Mouse (Mus musculus) naive thymus-derived CD4-positive, alpha-beta T cell, adult 2 months (primary cell): ENCODE measurements around the gene Ago4.
"Not testable (repeated sequence)": the region's sequence is repeated elsewhere in the genome, so short reads cannot be mapped to it uniquely, and the experiment has no call there.

Experiments used
- DNase-seq: peaks from one replicate; pipeline ENCODE4 v3.0.0-alpha.2; 2011; ENCODE audit warnings: low read depth

Ago4 gene

DNA sequence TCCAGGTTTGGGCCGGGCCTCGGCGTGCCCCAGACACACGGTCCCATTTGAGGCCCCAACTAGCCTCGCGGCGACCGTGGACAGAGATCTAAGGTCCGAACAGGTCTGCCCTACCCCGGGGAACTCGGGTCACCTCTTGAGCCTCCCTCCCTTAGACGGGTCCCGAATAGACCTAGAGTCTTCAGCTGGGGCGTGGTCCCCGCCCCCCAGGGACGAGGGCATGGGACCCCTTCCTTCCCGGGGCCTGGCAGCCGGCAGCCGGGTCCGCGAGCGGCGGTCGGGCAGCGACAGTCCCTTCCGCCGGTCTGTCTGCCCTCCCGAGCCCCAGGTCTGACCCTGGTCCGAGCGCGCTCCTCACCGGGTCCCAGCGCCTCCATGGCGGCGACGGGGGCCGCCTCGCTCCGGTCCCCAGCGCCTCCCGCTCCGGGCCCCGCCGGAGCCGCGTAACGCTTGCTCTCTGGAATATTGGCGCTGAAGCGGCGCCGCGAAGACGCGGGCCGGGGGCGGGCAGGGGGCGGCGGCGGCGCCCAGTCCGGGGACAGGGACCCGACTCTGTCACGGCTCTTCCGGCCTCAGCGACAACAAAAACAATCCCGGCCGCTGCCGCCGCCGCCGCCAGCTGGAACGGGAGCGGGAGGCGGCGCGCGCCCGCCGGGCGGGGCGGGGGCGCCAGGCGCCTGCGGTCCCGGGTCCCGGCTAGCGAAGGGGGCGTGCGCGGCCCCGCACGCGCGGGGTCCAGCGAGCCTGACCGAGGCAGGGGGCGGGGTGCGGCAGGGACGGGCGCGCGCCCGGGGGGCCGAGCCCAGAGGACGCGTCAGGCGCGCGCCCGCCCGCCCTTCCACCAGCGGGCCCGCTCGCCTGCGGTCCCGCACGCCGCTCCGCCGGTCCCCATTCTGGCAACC, at the start of gene Ago4:
Gene Ago4, minus strand, starts transcription at position 646 of the 902 bp plus-strand sequence.
- DNase-seq: no peak

DNA sequence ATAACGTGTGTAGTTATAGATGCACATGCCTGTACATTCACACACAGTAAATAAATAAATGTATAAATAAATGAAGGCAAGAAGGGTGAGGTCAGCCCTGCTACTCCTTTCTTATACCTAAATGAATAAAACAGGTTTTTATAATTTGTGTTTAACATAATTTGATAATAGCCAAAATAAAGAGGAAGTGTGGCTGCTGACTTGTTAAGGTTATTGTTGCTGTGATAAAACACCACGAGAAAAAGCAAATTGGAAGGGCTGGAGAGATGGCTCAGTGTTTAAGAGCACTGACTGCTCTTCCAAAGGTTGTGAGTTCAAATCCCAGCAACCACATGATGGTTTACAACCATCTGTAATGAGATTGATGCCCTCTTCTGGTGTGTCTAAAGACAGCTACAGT, 45.8 kb upstream of the Ago4 start:
- no peak for DNase-seq

DNA sequence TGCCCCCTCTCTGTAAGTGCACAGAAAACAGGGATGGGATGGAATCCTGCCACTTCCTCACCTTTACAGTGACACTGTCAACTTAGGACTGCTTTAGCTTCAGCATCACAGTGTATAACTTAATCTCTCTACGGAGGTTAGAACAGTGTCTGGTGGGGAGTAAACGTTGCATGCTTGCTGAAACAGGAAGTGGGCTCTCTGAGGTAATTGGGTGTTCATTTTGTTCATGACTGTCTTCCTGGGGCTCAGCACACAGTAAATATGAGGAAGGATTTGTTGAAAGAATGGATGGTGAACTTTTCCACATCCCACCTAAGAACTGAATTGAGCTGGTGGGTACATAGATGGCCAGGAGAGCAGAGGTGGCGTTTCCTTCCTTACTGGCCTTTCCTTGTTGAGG, 44.6 kb upstream of the Ago4 start:
- DNase-seq: no peak

DNA sequence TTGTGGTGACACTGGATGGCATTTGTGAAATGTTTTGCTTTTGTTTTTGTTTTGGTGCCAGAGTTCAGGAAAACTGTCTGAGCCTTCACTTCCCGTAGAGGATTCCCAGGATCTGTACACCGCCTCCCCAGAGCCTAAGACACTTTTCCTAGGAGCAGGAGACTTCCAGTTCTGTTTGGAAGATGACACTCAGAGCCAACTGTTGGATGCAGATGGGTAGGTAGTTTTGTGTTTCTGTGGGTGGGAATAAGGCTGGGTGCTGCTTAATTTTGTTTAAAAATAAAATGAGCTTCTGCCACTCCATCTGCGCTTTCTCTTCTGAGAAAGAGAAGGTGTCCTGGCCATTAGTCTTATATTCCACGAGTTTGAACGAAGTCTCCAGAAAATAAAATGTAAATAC, 43.0 kb upstream of the Ago4 start:
- no peak for DNase-seq

DNA sequence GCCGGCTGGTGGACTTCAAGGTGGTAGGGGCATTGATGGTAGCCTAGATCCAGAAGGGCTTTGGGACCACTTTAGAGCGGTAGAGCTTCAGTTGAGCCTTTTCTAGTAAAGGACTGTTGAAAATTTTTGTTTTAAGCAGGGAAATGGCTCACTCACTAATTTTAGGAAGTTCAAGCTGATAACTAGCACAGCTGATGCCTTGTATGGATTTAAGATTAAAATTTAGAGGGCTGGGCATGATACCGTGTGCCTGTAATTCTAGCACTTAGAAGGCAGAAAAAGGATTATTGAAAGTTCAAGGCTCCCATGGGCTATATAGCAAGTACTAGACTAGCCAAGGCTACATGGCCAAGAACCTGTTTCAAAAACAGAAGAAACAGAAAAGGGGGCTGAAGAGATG, 36.5 kb upstream of the Ago4 start:
- no peak for DNase-seq

DNA sequence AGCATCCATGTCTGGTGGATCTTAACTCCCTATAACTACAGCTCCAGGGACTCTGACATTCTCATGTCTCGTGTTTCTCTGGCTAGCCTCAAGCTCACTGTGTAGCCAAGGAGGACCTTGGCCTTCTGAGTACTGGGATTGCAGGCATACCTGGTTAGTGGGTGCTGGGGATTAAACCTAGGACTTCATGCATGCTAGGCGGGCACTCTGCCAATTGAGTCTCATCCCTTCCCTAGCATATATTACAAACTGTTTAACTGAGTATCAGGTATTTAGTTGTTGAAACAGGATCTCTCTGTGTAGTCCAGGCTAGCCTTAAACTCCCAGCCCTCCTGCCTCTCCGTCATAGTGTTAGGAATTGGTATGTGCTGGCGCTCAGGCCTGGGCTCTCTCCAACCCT, 34.0 kb upstream of the Ago4 start:
- DNase-seq: no peak

DNA sequence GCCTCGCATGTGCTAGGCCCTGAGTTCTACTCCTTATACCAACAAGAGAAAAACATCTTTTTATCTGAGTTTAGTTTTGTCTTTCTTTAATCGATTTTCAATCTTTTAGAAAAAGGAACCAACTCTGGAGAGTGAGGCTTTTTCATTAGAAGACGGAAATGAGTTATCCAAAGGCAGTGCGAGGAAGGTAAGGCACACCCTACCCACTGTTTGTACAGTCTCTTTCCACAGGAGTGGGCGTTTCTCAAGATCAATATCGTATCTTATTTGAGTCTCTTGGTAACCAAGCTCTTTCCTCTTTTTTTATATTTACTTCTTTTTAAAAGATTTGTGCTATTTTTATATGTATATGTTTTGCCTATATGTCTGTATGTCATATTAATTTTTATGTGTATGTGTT, 30.5 kb upstream of the Ago4 start:
- no peak for DNase-seq

DNA sequence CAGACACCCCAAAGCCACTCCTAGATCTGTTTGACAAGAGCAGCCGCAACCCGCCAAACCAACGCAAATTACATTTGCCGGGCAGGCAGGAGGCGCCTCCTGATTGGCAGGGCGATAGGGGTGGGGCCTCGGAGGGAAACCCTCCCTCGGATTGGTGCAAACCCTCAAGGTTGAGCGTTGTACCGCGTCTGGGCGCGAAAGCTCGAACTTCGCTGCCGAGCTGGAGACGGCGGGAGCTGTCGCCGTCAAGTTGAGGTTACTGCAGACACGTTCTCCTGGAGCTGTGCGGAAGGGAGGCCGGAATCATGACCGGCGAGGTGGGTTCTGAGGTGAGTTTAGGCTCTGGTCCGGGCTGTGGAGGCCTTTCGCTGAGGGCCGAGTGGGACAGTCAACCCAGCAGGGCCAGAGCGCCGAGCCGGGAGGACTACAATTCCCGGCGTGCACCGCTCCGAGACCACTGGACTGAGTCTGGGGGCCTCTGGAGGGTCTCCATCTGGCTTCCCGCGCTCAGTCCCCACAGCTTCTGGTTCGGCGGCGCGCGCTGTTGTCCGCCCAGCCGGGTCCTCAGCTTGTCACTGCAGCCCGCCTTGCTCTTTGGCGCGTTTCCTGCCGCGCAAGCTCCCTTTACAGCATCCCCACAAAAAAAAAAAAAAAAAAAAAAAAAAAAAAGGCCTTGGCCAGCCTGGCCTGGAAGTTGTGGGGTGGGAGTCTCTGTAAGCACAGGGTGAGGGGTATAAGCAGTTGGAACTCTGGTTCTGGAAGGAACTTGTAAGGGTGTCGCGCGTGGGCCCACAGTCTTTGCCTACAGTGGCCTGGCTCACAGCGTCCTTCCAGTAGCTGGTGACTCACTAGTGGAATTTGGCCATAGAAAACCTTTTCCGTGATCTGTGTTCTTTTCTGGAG, 23.8 kb upstream of the Ago4 start, which contains the start of gene Clspn:
Gene Clspn, plus strand, starts transcription at position 127 of the 903 bp plus-strand sequence.
- DNase-seq: peak; percentile 89

DNA sequence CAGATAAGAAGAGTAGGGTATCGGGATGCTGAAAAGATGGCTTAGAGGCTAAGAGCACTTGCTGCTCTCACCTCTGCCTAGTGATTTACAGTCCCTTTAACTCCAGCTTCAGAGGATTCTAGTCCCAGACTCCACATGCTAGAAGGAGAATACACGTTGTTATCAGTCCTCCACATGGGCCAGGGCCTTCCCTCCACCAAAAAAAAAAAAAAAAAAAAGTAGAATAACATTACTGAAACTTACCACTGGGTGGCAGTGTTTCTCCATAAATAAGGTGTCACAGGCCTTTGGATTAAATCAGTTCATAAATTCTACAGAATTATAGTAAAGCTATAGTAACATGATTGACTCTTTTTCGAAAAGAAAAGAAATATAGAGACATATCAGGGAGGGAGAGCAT, 21.2 kb upstream of the Ago4 start:
- peak; percentile 85 for DNase-seq

DNA sequence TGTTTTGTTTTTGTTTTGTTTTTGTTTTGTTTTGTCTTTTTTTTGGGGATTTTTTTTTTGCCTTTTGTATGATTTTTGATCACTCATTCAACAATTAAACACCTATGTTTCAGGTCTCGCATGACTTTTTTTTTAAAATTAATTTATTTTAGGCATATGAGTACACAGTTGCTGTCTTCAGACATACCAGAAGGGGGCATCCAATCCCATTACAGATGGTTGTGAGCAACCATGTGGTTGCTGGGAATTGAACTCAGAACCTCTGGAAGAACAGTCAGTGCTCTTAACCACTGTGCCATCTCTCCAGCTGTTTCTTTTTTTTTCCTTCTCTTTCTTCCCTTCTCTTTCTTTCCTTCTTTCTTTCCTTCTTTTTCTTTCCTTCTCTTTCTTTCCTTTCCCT, 20.4 kb upstream of the Ago4 start:
- no peak for DNase-seq

DNA sequence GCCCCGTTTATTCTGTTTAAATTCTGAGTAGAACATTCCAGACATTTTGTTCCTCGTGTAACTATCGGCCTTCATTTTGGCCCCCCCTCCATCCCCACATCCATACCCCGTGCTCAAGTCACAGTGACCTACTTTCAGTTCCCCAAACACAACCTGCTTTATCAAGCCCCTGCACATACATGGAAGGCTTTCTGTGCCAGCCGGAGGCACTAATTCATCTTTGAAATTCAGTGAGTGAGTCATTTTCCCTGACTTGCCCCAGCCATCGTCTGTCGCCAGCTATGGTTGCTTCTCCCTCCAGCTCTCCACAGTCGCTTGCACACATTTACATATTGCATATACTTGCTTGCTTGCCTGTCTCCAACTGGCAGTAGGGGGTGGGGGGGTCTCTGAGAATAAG, 19.8 kb upstream of the Ago4 start:
- no peak for DNase-seq

DNA sequence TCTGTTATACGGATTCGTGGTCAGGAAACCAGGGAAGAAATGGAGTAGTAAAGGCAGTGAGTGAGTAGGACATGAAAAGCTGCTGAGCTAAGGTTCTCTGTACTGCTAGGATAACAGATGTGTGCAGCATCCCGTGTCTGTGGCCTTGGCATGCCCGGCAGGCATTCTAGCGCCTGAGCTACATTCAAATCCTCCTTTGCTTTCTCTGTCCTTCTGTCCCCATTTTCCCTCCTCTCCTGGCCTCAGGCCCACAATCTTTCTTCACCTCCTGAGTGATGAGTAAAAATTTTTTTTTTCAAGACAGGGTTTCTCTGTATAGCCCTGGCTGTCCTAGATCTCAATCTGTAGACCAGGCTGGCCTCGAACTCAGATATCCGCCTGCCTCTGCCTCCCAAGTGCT, 18.9 kb upstream of the Ago4 start:
- DNase-seq: no peak

DNA sequence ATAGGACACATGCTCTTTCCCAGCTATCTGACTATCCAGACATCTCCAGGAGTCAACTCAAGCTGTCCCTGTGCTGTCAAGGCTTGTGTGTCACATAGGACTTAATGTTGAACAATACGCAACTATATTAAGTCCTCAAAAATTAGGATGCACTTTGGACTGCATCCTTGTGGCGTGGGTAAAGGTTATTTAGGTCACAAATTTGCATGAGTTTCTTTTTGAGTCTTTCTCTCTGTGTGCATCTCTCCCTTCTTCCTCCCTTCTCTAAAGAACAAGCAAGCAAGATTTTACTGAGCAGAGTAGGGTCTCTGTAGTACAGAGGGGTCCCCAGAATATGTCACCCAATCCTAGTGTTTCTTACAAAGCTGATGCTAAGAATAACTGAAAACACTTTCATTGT, 12.9 kb upstream of the Ago4 start:
- DNase-seq: no peak

DNA sequence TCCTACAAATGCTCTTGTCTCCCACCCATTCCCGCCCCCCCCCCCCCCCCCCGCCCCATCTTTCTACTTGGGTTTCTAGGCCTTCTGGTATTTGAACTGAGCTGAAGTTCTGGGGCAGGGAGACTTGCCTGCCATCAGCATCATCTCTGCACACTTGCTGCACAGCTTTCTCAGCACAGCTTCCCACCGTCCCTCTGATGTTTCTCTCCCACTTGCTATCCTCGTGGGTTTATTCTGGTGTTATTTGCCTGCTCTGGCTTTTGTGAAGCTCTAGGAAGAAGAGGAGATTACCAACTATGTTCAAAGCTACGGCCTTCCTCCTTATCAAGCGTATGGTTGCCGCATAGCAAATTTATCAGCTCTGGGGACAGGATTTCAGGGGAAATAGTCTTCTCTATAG, 12.4 kb upstream of the Ago4 start:
- no peak for DNase-seq

DNA sequence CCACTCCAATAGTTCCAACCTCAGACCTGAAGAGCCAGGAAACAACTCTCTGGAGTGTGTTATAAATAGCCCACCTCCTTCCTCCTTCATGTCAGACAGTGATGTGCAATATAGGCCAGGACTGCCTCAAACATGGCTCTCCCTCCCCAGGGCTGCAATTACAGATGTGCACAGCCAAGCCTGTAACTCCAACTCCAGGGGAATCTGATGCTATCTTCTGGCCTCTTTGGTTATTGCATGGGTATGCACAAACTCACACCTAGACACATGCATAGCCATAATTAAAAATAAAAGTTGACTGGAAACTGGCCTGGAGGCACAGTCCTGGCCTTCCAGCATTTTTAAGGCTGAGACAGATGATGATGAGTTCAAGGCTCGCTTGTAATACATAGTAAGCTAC, 11.7 kb upstream of the Ago4 start:
- DNase-seq: no peak

DNA sequence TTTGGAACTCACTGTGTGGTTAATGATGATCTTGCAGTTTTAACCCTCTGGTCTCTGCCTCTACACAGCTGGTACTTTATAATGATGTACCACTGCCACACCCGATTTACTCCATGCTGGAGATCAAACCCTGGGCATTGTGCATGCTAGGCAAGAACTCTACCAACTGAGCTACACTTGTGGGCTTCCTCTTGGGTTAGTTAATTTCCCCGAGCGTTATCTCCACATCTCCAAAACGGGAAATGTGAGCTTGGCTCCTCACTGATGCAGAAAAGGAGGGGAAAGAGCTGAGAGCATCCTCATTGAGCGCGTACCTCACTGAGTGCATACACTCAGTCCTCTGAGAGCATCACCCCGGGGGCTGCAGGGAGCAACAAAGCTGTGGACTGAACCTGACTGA, 9.6 kb upstream of the Ago4 start:
- no peak for DNase-seq

DNA sequence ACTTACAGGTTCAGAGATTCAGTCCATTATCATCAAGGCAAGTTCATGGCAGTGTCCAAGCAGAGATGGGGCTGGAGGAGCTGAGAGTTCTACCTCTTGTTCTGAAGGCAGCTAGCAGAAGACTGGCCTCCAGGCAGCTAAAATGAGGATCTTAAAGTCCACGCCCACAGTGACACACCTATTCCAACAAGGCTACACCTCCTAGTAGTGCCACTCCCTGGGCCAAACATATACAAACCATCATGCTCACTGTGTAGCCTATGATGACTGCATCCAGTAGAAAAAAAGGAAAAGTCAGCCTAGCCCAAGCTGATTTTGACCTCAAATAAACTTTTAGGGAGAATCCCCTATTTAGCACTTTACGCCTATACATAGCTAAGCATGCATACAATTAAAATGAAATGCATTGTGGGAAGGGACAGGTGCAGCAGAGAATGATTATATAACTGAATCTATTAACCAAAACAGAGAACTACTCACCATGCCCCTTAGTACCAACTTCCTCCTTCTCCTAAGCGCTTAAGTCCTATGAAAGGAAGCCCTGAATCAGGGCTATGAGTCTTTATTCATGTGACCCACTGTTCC, 7.3 kb upstream of the Ago4 start:
- no peak for DNase-seq

DNA sequence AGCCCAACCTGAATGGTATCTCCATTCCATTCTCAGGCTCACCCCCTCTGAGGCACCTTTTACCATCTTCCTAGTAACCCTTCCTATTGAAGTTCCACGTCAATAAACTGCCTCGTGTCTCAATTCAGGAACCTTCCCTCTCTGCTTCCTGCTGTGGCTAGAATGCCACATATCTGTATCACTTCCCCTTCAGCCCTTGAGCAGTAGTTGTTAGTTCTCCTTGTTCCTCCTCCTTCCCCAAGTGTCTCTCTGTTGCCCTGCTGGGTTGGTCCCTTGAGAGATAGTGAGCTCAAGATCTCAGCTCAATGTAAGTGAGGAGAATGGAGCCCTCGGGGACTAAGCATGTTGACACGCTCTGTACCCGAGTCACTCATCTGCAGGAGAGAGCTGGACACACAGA, 3.6 kb upstream of the Ago4 start:
- DNase-seq: no peak

DNA sequence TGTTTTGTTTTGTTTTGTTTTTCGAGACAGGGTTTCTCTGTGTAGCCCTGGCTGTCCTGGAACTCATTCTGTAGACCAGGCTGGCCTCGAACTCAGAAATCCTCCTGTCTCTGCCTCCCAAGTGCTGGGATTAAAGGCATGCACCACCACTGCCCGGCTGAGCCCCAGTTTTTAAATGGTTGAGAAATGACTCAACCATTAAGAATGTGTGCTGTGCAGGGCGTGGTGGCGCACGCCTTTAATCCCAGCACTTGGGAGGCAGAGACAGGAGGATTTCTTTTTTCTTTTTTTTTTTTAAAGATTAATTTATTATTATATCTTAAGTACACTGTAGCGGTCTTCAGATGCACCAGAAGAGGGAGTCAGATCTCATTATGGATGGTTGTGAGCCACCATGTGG, 2.4 kb upstream of the Ago4 start:
- not testable (repeated sequence) for DNase-seq

DNA sequence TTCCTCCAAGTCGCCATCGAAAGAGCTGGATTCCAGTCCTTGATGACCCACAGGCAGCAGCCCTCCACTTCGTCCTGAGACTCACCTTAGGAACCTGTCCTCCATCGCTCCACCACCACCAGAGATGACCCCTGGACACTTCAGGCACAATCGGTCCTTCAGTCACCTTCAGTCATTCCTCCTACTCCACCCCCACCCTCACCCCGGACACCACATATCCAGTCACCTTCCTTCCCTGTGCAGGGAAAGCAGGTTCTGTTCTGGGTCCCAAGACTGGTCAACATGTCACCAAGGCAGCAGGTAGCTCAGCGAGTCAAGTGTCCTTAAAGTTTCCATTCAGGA, 428 bp upstream of the Ago4 start:
- no peak for DNase-seq

DNA sequence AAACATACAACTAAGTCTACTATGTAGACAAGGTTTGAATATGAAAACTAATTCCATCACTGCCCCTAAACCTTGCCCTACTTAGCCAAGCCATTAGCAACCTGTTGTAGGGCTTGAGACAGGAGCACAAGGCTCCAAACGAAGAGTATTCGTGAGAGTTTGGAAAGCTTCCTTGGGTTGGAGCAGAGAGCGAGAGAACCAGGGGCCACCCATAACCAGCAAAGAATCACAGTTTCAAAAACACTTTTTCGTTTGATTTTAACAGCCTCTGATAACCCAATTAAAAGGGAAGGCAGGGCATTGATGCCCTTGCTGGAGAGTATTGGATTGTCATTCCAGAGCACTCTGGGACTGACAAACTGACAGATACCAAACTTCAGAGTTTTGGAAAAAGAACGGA, 980 bp downstream of the Ago4 start:
- DNase-seq: no peak

DNA sequence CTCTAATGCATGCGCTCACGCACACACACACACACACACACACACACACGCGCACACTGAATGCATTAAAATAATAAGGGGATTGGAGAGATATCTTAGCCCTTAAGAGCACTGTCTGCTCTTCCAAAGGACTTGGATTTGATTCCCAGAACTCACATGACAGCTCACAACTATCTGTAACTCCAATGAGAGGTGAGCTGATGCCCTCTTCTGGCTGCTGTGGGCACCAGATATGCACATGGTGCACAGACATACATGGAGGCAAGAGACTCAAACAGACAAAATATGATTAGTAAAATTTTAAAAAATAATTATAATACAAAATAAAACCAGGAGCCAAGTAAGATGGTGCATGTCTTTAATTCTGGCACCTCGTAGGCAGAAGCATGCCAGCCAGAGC, 6.4 kb downstream of the Ago4 start:
- no peak for DNase-seq

DNA sequence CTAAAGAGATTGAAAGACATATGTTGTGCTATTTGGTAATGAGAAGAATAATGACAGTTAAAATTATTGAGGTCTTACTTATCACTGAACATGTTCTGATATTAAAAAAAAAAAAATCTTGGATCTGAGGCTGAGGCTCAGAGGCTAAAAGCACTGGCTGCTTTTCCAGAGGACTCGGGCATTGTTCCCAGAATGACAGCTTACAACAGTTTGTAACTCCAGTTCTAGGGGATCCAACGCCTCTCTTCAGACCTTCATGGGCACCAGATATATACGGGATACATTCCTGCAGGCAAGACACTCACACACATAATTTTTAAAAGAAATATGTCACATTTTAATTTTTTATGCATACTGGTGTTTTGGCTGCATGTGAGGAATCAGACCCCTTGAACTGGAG, 7.1 kb downstream of the Ago4 start:
- no peak for DNase-seq
